Mouse (Mus musculus) left cerebral cortex, postnatal 14 days (tissue): ENCODE data around the gene Gm13694. TPM values are rescaled to one million over a fixed set of nuclear protein-coding genes. Genes with fewer than 3 reads are reported as not detected.
"Not testable (repeated sequence)": the region's sequence is repeated elsewhere in the genome, so short reads cannot be mapped to it uniquely, and the experiment has no call there.

ENCODE experiments used
- DNase-seq, 2 experiments: peaks; one replicate each; pipeline ENCODE4 v3.0.0; 2021 to 2022; ENCODE audit warnings: low spot score in 2 of 2, mixed read lengths in 1 of 2
- intact Hi-C: fragments of 180-260 bp; cut with DNase I; formaldehyde crosslinking; loops from one replicate; pipeline ENCODE4 v1.15.1; 2025
- long read RNA-seq, 2 experiments: library from polyadenylated mRNA; stranded (forward); transcript quantifications; one replicate each; pipeline ENCODE4 v2.0.0; 2021
- total RNA-seq, 2 experiments: library from RNA; stranded (reverse); gene quantifications; 2 replicates each; pipeline ENCODE4 v1.2.3; 2021

Gm13694 gene
- 1 to 10 TPM; 1.2 to 1.3 TPM for total RNA-seq
- long read RNA-seq, experiment 1 = 0 reads
- long read RNA-seq, experiment 2 = 0 reads

DNA sequence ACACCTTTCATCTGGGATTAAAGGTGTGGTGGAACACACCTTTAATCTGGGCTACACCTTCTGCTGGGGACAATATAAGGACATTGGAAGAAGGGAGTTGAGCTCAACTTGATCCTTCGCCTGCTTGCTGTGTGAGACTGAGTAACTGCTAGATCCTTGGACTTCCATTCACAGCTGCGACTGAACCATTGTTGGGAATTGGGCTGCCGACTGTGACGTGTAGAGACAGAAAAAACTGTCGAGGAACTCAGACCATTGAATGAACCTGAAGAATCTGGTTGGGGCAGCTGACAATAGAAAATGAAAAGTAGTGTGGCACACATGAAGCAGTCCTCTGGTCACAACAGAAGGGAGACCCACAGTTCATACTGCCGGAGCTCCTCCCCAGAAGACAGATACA, at the start of gene Gm13694:
Gene Gm13694, plus strand, starts transcription at position 301 of the 400 bp plus-strand sequence.
- DNase-seq, intact Hi-C loops: not testable (repeated sequence)

DNA sequence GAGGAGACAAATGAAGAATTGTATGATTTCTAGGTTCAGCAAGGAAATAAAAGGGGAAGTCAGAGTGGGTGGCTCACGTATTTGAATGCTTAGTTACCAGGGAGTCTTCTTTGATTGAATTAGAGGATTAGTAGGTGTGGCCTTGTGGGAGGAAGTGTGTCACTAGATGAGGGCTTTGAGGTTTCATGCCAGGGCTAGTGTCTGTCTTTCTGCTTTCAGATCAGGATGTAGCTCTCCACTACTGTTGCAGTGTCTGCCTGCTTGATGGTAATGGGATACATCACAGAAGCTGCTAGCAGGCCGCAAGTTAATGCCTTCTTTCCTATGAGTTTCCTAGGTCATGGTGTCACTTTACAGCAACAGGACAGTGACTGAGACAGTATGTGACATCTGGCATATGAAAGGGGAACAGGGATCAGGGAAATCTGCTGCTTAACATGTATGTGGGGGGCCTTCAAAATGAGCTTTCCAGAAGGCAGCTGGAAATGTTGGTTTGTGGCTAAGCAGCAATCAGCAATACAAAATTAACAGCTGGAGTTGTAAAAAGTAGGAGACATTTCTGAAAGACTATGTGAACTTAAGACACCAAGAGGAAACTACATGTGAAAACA, 49.1 kb upstream of the Gm13694 start:
- no peak for DNase-seq
- intact Hi-C loops = no loop called here

DNA sequence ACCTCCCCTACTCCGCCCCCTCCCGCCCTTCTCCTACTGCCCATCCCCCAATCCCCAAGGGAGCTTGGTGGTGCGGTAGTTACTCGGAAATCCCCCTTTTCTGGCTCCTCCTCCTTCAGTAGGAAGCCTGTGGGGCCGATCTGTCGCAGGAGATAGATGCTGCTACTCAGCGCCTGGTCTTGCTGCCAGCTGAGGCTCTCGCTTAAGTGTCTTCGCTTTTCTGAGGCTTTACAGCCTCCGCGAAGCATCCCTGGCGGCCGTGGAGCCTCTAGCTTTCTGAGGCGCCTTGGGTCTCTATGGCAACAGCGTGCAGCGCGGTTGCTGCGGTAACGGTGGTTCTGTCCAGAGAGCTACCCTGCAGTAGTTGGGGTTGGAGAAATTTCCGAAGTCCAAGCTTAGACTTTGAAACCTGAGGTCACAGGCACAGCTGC, 37.8 kb upstream of the Gm13694 start, which contains the start of gene Zswim2:
Gene Zswim2, minus strand, starts transcription at position 298 of the 431 bp plus-strand sequence.
- peak; percentile 92 to 94 for DNase-seq
- intact Hi-C loops = no loop called here

DNA sequence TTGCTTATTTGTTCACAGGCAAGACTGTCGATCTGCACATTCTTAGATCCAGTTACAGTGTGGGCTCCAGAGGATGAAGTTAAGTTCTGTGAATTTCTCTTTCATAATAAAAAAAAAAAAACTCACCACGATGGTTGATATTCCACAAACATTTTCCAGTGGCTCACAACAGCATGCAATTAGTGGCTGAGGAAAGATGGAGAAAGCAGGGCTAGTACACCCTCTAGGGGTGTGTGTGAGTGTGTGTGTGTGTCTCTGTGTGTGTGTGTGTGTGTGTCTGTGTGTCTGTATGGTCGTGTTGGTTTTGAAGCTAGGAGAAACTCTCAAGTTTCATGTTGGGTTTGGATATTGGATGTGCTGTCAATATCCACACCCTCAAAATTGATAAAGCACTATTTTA, 37.4 kb upstream of the Gm13694 start:
- intact Hi-C loops = no loop called here
- peak in 1 of 2 experiments; percentile 30 for DNase-seq

DNA sequence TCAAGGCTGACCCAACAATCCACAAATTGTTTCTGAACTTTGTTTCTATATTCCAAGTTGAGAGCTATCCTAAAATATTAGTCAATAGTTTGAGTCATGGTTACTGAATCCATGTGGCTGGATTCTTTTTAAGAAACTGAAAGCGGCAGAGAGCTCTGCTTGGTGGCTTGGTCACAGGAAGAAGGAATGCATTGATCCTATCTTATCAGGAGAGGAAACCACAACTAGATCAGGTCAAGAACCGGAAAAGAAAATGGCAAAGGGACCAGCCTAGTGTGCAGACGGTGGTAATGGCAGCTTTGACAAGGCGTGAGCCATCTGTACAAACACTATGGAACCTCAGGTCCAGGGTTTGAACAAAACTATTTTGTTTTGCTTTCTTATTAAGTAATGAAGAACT, 36.9 kb upstream of the Gm13694 start:
- DNase-seq = no peak
- intact Hi-C loops = no loop called here

DNA sequence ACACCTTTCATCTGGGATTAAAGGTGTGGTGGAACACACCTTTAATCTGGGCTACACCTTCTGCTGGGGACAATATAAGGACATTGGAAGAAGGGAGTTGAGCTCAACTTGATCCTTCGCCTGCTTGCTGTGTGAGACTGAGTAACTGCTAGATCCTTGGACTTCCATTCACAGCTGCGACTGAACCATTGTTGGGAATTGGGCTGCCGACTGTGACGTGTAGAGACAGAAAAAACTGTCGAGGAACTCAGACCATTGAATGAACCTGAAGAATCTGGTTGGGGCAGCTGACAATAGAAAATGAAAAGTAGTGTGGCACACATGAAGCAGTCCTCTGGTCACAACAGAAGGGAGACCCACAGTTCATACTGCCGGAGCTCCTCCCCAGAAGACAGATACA, 23.3 kb upstream of the Gm13694 start, which contains the start of gene Gm13698:
Gene Gm13698, plus strand, starts transcription at position 301 of the 400 bp plus-strand sequence.
- intact Hi-C loops, DNase-seq: not testable (repeated sequence)

DNA sequence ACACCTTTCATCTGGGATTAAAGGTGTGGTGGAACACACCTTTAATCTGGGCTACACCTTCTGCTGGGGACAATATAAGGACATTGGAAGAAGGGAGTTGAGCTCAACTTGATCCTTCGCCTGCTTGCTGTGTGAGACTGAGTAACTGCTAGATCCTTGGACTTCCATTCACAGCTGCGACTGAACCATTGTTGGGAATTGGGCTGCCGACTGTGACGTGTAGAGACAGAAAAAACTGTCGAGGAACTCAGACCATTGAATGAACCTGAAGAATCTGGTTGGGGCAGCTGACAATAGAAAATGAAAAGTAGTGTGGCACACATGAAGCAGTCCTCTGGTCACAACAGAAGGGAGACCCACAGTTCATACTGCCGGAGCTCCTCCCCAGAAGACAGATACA, 17.5 kb upstream of the Gm13694 start, which contains the start of gene Gm13693:
Gene Gm13693, plus strand, starts transcription at position 301 of the 400 bp plus-strand sequence.
- intact Hi-C loops = not testable (repeated sequence)

DNA sequence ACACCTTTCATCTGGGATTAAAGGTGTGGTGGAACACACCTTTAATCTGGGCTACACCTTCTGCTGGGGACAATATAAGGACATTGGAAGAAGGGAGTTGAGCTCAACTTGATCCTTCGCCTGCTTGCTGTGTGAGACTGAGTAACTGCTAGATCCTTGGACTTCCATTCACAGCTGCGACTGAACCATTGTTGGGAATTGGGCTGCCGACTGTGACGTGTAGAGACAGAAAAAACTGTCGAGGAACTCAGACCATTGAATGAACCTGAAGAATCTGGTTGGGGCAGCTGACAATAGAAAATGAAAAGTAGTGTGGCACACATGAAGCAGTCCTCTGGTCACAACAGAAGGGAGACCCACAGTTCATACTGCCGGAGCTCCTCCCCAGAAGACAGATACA, 11.7 kb upstream of the Gm13694 start, which contains the start of gene Gm13695:
Gene Gm13695, plus strand, starts transcription at position 301 of the 400 bp plus-strand sequence.
- DNase-seq, intact Hi-C loops: not testable (repeated sequence)

More for the DNA sequence above, 17.5 kb upstream of the Gm13694 start, which contains the start of gene Gm13693:
- not testable (repeated sequence) for DNase-seq

DNA sequence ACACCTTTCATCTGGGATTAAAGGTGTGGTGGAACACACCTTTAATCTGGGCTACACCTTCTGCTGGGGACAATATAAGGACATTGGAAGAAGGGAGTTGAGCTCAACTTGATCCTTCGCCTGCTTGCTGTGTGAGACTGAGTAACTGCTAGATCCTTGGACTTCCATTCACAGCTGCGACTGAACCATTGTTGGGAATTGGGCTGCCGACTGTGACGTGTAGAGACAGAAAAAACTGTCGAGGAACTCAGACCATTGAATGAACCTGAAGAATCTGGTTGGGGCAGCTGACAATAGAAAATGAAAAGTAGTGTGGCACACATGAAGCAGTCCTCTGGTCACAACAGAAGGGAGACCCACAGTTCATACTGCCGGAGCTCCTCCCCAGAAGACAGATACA, 5.9 kb upstream of the Gm13694 start, which contains the start of gene Gm13696:
Gene Gm13696, plus strand, starts transcription at position 301 of the 400 bp plus-strand sequence.
- intact Hi-C loops, DNase-seq: not testable (repeated sequence)

DNA sequence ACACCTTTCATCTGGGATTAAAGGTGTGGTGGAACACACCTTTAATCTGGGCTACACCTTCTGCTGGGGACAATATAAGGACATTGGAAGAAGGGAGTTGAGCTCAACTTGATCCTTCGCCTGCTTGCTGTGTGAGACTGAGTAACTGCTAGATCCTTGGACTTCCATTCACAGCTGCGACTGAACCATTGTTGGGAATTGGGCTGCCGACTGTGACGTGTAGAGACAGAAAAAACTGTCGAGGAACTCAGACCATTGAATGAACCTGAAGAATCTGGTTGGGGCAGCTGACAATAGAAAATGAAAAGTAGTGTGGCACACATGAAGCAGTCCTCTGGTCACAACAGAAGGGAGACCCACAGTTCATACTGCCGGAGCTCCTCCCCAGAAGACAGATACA, 5.7 kb downstream of the Gm13694 start, which contains the start of gene Gm13697:
Gene Gm13697, plus strand, starts transcription at position 301 of the 400 bp plus-strand sequence.
- intact Hi-C loops, DNase-seq: not testable (repeated sequence)

DNA sequence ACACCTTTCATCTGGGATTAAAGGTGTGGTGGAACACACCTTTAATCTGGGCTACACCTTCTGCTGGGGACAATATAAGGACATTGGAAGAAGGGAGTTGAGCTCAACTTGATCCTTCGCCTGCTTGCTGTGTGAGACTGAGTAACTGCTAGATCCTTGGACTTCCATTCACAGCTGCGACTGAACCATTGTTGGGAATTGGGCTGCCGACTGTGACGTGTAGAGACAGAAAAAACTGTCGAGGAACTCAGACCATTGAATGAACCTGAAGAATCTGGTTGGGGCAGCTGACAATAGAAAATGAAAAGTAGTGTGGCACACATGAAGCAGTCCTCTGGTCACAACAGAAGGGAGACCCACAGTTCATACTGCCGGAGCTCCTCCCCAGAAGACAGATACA, 11.5 kb downstream of the Gm13694 start, which contains the start of gene Gm13691:
Gene Gm13691, plus strand, starts transcription at position 301 of the 400 bp plus-strand sequence.
- DNase-seq, intact Hi-C loops: not testable (repeated sequence)

DNA sequence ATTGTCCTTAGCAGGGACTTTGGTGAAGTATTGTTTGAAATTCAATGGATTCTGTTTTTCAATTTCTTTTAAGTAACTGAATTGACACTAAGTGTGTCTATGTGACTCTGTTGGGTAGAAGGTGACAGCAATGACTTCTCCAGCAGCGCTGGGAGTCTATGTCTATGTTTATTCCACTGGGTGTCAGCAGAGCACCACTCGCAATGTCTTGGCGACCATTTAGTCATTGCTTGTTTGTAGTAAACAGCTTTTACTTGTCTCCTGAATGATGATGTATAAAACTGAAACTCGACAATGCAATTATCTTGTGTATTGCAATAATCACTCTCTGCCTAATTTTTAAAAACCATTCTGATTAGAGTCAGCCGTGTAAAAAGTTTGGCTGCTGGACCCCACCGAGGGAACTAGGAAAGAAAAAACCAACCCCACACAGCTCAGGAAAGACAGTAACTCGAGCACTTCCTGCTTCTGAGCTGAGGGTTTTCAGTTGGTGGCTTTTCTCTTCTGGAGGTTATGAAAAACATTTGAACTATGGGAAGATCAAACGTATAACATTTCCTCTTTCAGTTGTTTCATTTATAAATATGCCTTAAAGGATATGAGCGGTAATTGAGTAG, 15.0 kb downstream of the Gm13694 start:
- intact Hi-C loops, DNase-seq: not testable (repeated sequence)

DNA sequence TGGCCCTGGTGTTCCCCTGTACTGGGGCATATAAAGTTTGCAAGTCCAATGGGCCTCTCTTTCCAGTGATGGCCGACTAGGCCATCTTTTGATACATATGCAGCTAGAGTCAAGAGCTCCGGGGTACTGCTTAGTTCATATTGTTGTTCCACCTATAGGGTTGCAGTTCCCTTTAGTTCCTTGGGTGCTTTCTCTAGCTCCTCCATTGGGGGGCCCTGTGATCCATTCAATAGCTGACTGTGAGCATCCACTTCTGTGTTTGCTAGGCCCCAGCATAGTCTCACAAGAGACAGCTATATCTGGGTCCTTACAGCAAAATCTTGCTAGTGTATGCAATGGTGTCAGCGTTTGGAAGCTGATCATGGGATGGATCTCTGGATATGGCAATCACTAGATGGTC, 15.8 kb downstream of the Gm13694 start:
- DNase-seq, intact Hi-C loops: not testable (repeated sequence)

DNA sequence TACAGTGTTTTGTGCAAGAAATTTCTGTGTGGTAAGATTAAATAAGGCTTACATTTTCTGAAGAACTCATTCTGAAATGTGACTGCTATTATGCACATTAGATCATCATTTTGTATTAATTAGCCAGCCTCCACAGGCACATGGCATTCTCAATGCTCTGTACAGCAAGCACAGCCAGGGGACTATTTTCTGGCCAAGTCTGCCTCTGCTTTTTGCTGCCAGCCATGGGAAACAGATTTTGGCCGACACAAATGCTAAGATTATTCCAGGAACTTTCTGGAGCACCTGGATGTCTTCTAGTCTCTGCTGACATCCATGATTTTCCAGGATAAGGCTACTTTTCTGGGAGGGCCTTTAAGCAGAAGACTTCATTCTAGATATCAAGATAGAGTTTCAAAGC, 30.2 kb downstream of the Gm13694 start:
- intact Hi-C loops = no loop called here
- DNase-seq = no peak

DNA sequence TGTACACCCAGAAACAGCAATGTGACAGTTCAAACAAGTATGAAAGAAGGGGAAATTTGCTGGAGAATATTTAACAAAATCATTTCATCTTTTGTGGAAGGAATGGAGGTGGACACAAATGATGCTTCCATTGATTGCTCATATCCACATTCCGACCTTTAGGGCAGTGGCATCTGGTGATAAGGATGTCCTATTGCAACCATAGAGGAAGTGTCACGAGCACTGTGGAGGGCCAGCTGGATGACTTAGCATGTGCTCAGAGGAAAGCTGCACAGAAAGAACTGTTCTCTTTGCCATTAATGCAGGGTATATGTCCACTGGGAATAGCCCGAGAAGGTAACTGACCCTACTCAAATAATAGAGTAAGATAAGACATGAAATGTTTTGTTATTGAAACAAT, 31.1 kb downstream of the Gm13694 start:
- intact Hi-C loops = no loop called here
- DNase-seq = no peak

DNA sequence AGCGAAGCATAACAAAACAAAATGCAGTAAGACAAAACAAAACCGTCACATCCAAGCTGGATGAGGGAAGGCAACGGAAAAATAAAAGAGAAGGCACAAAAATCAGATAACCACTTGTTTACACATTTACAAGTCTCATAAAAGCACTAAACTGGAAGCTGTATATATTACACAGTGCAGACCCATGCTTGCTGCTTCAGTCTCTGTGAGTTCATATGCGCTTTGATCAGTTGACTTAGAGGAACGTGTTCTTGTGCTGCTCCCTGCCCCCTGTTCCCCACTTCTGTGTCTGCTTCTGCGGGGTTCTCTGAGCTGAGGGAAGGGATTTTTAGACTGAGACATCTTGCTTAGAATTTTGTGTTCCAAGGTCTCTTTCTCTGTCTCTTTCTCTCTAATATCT, 35.8 kb downstream of the Gm13694 start:
- intact Hi-C loops = no loop called here
- no peak for DNase-seq

DNA sequence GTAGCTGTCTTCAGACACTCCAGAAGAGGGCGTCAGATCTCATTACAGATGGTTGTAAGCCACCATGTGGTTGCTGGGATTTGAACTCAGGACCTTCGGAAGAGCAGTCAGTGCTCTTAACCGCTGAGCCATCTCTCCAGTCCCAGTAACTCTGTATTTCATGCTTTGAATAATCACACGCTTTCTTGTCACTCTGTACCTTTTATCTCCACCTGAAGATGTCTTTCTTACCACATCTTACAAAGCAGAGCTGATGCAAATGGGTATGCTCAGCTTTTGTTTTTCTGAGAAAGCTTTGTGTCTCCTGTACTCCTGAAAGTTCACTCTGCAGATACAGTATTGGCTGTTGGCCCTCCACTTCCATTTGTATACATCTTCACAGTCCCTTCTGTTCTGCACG, 37.6 kb downstream of the Gm13694 start:
- DNase-seq, intact Hi-C loops: not testable (repeated sequence)

DNA sequence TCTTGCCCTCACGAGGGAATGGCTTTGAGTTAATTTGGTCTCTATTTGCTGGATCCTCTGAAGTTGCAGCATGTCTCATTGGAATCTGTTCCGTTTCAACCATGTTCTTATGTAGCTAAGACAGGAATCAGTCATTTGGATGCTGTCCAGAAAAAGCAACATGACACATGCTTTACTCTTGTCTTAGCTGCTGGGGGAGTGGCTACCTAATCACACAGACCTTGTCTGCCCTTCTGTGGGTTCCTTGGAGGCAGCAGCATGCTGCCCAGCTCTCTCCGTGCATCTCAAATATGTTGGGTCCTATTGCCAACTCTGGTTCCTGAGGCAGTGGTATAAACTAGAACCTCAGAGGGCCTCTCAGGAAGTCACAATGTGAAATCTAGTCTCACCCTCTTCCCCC, 39.6 kb downstream of the Gm13694 start:
- DNase-seq = no peak
- intact Hi-C loops = no loop called here

DNA sequence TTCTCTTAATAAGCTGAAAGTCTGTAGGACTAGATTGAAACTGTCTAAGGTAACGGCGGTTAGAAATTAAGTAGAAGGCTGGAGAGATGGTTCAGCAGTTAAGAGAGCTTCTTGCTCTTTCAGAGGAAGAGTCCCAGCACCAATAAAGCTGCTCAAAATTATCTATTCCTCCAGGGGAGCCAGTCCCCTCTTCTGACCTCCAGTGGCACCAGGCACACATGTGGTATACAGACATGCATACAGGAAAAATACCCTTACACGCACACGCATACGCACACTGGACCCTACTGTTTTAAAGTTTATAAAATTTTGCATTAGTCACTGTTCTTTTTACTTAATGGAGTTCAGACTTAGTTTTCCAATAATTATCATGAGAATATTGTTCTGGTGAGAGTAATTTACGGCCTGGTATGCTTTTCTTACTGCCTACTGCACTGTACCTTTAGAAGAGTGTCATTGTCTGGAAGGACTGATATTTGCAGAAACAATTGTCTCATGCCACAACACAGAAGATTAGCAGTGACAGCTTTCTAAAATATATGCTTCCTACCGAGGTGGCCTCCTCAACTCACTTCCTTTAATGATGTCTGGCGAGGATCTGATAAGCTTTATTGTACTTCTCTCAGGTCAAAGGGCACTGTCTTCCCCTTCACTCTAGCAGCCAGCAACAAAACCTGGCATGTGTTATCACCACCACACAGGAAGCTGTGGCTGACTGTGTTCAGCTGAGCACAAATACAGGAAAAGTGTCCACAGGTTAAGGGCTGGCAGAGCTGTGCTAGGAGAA, 41.0 kb downstream of the Gm13694 start:
- intact Hi-C loops = no loop called here
- DNase-seq = no peak
